Mouse (Mus musculus) testis, adult 2 months (tissue): ENCODE results near the gene Bpifa6. TPM values are rescaled to one million over a fixed set of nuclear protein-coding genes. Genes with fewer than 3 reads are reported as not detected.

Experiments used
- H3K27ac ChIP-seq: fragments of 200-500 bp; 2 replicates; pipeline ENCODE4 v1.5.1; 2012; ENCODE audit warnings: low read depth, low read length; ENCODE audit not compliant: control insufficient read depth, insufficient read depth
- H3K27me3 ChIP-seq: fragments of 200-500 bp; 2 replicates; pipeline ENCODE4 v1.6.1; 2012; ENCODE audit warnings: mild to moderate bottlenecking, low read length, moderate library complexity; ENCODE audit not compliant: control insufficient read depth, insufficient read depth
- H3K36me3 ChIP-seq: fragments of 200-500 bp; 2 replicates; pipeline ENCODE4 v1.6.1; 2012; ENCODE audit warnings: mild to moderate bottlenecking, low read length; ENCODE audit not compliant: control insufficient read depth, insufficient read depth
- H3K4me1 ChIP-seq: fragments of 200-500 bp; 2 replicates; pipeline ENCODE4 v1.6.1; 2012; ENCODE audit warnings: low read length; ENCODE audit not compliant: control insufficient read depth, insufficient read depth
- H3K4me3 ChIP-seq: fragments of 200-500 bp; 2 replicates; pipeline ENCODE4 v1.5.1; 2012; ENCODE audit warnings: low read depth, mild to moderate bottlenecking, low read length, moderate library complexity, mixed read lengths; ENCODE audit not compliant: control insufficient read depth
- CTCF ChIP-seq: fragments of 200-500 bp; IDR thresholded peaks from 2 replicates; pipeline ENCODE4 v1.5.1; 2012; ENCODE audit warnings: low read depth, mild to moderate bottlenecking, inconsistent platforms, low read length, moderate library complexity; ENCODE audit not compliant: control insufficient read depth, insufficient read depth, insufficient replicate concordance
- POLR2A ChIP-seq: fragments of 200-500 bp; IDR thresholded peaks from 2 replicates; pipeline ENCODE4 v1.6.1; 2012; ENCODE audit warnings: low read depth, mild to moderate bottlenecking, inconsistent platforms, low read length, moderate library complexity; ENCODE audit not compliant: control insufficient read depth
- polyA plus RNA-seq: library from polyadenylated mRNA; depleted of rRNA; stranded (reverse); fragments of >200 nt; gene quantifications from 2 replicates; pipeline ENCODE4 v1.2.3, GENCODE M21; 2012

The Bpifa6 gene
- polyA plus RNA-seq, 1 experiment, result 7.6 TPM

DNA sequence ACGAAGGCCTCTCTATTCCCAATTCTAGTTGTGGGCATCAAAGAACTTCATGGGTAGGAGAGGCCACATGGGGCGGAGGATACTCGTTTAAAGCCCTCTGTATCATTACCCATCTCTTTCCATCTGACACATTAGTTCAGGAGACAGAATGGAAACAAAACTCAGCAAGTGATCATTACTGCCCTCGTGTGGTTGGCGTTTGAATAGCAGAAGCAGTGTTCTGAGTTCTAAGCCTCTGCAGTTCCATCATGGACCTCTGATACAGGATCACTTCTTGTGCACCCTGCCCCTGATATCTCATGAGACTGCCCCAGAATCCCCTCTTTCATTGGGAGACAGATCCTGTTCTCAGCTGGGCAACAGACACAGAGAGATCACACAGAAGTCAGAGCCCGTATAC, 21.8 kb upstream of the Bpifa6 start:
- H3K36me3 ChIP-seq, result no peaks in the 10 kb centered on the region
- H3K27ac ChIP-seq, result no peak overlapping the region
- peaks cover 11% of the 10 kb centered on the region for H3K4me1 ChIP-seq
- no peaks in the 10 kb centered on the region for H3K27me3 ChIP-seq
- no peak overlapping the region for H3K4me3 ChIP-seq
- TF ChIP-seq CTCF, result peak; percentile 49; the same call in 1 of the 2 replicates
- no peak for TF ChIP-seq POLR2A

DNA sequence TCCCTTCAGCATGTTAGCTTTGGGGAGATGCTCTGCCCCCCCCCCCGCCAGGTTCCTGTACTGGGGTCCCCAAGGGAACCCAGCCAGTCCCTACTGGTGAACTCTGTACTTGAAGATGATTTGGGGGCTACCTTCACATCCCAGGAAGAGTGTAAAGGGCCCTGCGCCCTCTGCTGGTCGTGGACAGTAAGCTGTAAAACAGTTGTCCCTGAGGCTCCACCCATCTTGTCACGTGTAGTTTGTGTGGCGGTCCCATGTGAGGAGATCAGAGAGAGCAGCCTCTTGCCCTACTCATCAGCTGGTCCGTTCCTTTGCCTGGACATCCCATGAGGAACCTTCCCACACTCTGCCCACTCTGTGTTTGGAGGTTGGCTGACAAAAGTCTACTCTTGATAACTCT, 20.9 kb upstream of the Bpifa6 start:
- Histone ChIP-seq H3K4me1 (peaks cover 11% of the 10 kb centered on the region), H3K27me3 (no peaks in the 10 kb centered on the region), H3K27ac (no peak overlapping the region), H3K36me3 (no peaks in the 10 kb centered on the region), H3K4me3 (no peak overlapping the region)
- TF ChIP-seq CTCF, result peak; percentile 55; the same call in 1 of the 2 replicates
- TF ChIP-seq POLR2A, result no peak

DNA sequence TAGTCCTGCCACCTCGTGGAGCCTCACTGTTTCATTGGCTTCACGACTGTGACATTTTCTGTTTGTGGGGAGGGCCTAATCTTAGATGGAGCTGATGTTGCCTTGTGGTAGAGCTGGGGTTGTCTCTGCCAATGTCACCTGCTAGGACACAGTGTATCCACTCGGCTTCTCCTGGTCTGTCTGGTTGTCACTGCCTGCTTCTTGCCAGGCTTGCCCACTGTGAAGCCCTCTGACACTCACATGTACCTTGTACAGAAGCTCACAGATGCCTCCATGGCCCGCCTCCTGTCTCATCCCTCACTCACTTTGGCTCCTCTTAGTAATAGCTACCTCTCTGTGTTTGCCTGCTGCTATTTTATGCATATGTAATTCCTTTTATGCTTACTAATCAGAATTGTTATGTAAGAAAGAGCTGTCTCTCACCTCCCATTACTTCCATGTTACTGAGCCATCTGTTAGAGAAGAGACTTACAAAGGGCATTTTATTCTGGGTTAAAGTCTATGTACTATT, 11.9 kb upstream of the Bpifa6 start:
- TF ChIP-seq CTCF (no peak), POLR2A (no peak)
- peaks cover under 1% of the 10 kb centered on the region for H3K4me1 ChIP-seq

GRCm38 (mm10) chr2:153963334-153963733, 11.4 kb upstream of the Bpifa6 start:
- Histone ChIP-seq H3K27me3 (no peaks in the 10 kb centered on the region), H3K27ac (no peak overlapping the region), H3K36me3 (no peaks in the 10 kb centered on the region), H3K4me1 (no peaks in the 10 kb centered on the region), H3K4me3 (no peak overlapping the region)
- no peak for TF ChIP-seq CTCF
- TF ChIP-seq POLR2A, result no peak

More for the DNA sequence above, 11.9 kb upstream of the Bpifa6 start:
- Histone ChIP-seq H3K27ac (no peak overlapping the region), H3K27me3 (no peaks in the 10 kb centered on the region), H3K36me3 (no peaks in the 10 kb centered on the region), H3K4me3 (no peak overlapping the region)

- H3K4me3 ChIP-seq, result no peak overlapping the region
- no peaks in the 10 kb centered on the region for H3K27me3 ChIP-seq
- no peaks in the 10 kb centered on the region for H3K4me1 ChIP-seq
- H3K27ac ChIP-seq, result no peak overlapping the region
- H3K36me3 ChIP-seq, result no peaks in the 10 kb centered on the region
- TF ChIP-seq POLR2A, result no peak
These were observed 4.5 kb upstream of the Bpifa6 start for GRCm38 (mm10) chr2:153970221-153970620.

DNA sequence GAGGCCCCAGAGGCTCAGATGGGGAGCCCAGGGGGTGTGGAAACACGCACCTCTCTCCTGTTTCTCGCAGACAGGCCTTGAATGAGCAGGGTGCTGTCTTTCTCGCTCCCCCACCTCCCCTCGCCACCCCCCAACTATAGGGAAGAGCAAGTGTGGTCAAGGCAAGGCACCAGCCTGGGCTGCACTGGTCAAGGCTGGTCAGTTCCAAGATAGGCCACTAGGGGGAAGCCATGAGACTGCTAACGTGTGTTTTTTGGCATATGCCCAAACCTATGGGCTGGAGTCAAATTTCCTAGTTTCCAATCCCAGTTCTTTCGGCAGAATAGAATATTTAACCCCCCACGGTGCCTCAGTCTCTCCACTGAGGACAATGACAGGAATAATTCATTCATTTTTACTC, 21.0 kb downstream of the Bpifa6 start:
- no peak overlapping the region for H3K4me3 ChIP-seq
- H3K27ac ChIP-seq, result no peak overlapping the region
- H3K4me1 ChIP-seq, result no peaks in the 10 kb centered on the region
- TF ChIP-seq CTCF (peak; percentile 95), POLR2A (no peak)
- H3K36me3 ChIP-seq, result no peaks in the 10 kb centered on the region
- no peaks in the 10 kb centered on the region for H3K27me3 ChIP-seq

GRCm38 (mm10) chr2:154000501-154000900, 25.8 kb downstream of the Bpifa6 start:
- TF ChIP-seq CTCF (no peak), POLR2A (no peak)
- Histone ChIP-seq H3K27me3 (no peaks in the 10 kb centered on the region), H3K4me3 (no peak overlapping the region), H3K27ac (no peak overlapping the region), H3K36me3 (no peaks in the 10 kb centered on the region), H3K4me1 (no peaks in the 10 kb centered on the region)

- H3K4me1 ChIP-seq, result no peaks in the 10 kb centered on the region
- TF ChIP-seq POLR2A, result no peak
- no peak for TF ChIP-seq CTCF
- no peak overlapping the region for H3K27ac ChIP-seq
- H3K36me3 ChIP-seq, result no peaks in the 10 kb centered on the region
- no peak overlapping the region for H3K4me3 ChIP-seq
- no peaks in the 10 kb centered on the region for H3K27me3 ChIP-seq
These were observed 26.3 kb downstream of the Bpifa6 start for GRCm38 (mm10) chr2:154001056-154001455.
